Mouse (Mus musculus) ES-Bruce4 (cell line): ENCODE results near the gene Il12b.

ENCODE experiments used
- EP300 ChIP-seq: IDR thresholded peaks from 2 replicates; pipeline ENCODE4 v1.6.1; 2011; ENCODE audit warnings: low read depth, low read length; ENCODE audit not compliant: insufficient read depth
- POLR2A ChIP-seq: IDR thresholded peaks from one replicate; pipeline ENCODE4 v1.8.1; 2011; ENCODE audit warnings: low read length; ENCODE audit not compliant: insufficient read depth

- TF ChIP-seq POLR2A: no peak
- no peak for TF ChIP-seq EP300
These were observed 6.6 kb upstream of the Il12b start for GRCm38 (mm10) chr11:44393101-44393810.
